Comparison of ENCODE assay signal across 8 mouse cellular contexts in the genomic region with DNA sequence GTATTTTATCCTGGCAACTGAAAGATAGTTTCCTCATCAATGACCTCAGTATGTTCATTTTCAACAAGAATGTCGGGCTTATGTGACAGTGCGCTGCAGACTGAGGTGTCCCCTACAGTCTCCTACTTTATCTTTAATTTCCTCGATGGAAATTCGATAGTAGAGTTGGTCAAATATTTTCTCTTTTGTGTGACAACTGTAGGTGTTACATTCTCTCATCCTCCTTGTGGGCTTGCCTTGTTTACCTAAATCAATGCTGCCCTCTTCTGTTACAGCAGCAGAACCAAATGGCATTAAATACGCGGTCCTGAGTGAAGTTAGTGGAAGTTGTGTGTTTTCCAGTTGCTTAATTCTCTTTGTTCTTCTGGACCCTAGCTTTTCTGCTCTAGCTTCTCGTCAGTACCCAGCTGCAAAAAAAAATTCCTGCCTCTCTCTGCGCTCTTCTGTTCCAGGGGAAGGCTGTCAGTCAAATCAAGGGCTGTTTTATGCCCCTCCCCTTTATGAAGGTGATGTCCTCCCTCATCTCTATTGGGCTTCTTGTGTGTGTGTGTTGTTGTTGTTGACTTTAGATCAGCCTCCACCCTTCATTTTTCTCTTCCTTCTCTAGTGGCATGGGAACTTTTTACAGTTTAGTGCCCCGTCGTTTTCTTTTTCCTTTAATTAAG.
DNase-seq lines count a peak whose midpoint lies in the region; ATAC-seq lines count a peak whose summit lies in the region.

No protein-coding gene starts in this region.

- no peak overlapping the region for H3K27ac ChIP-seq in midbrain, embryonic 11.5 days (ENCODE audit: low read depth, low read length)
- no peak overlapping the region for H3K27ac ChIP-seq in midbrain, embryonic 10.5 days (replicated peaks)
- H3K27ac ChIP-seq in intestine, embryonic 16.5 days (ENCODE audit: low read length), result no peak overlapping the region
- no peak overlapping the region for H3K27ac ChIP-seq in neural tube, embryonic 12.5 days

- no peak overlapping the region for H3K4me2 ChIP-seq in midbrain, embryonic 11.5 days
- H3K4me2 ChIP-seq in intestine, embryonic 16.5 days (ENCODE audit: low read depth, low read length), result no peak overlapping the region
- no peak overlapping the region for H3K4me2 ChIP-seq in neural tube, embryonic 12.5 days (replicated peaks)

- no peaks in the 10 kb centered on the region for H3K9me3 ChIP-seq in midbrain, embryonic 11.5 days (ENCODE audit: control insufficient read depth, low read length)
- H3K9me3 ChIP-seq in midbrain, embryonic 10.5 days (replicated peaks), result no peaks in the 10 kb centered on the region
- H3K9me3 ChIP-seq in intestine, embryonic 16.5 days (ENCODE audit: control insufficient read depth, low read length), result no peaks in the 10 kb centered on the region
- H3K9me3 ChIP-seq in neural tube, embryonic 12.5 days, result no peaks in the 10 kb centered on the region

- H3K27me3 ChIP-seq in midbrain, embryonic 11.5 days (ENCODE audit: control insufficient read depth, insufficient read depth, low read length), result no peaks in the 10 kb centered on the region
- no peaks in the 10 kb centered on the region for H3K27me3 ChIP-seq in midbrain, embryonic 10.5 days (ENCODE audit: low read depth, poor library complexity, severe bottlenecking)
- H3K27me3 ChIP-seq in intestine, embryonic 16.5 days (replicated peaks; ENCODE audit: control insufficient read depth, insufficient read depth, low read length), result no peaks in the 10 kb centered on the region
- H3K27me3 ChIP-seq in neural tube, embryonic 12.5 days (replicated peaks), result no peaks in the 10 kb centered on the region

- H3K4me3 ChIP-seq in midbrain, embryonic 11.5 days (ENCODE audit: low read depth, low read length), result no peak overlapping the region
- no peak overlapping the region for H3K4me3 ChIP-seq in midbrain, embryonic 10.5 days
- no peak overlapping the region for H3K4me3 ChIP-seq in intestine, embryonic 16.5 days (ENCODE audit: low read length)
- no peak overlapping the region for H3K4me3 ChIP-seq in neural tube, embryonic 12.5 days

- H3K36me3 ChIP-seq in midbrain, embryonic 11.5 days (ENCODE audit: control insufficient read depth, insufficient read depth, low read length), result no peaks in the 10 kb centered on the region
- no peaks in the 10 kb centered on the region for H3K36me3 ChIP-seq in midbrain, embryonic 10.5 days
- no peaks in the 10 kb centered on the region for H3K36me3 ChIP-seq in intestine, embryonic 16.5 days (ENCODE audit: control insufficient read depth, insufficient read depth, low read length)
- no peaks in the 10 kb centered on the region for H3K36me3 ChIP-seq in neural tube, embryonic 12.5 days

- WGBS in midbrain, embryonic 11.5 days, result 37% methylated on average over 10 of the region's 10 CpGs
- WGBS in midbrain, embryonic 10.5 days, result 42% methylated on average over 10 of the region's 10 CpGs
- 38% methylated on average over 10 of the region's 10 CpGs for WGBS in intestine, embryonic 16.5 days
- WGBS in neural tube, embryonic 12.5 days, result 50% methylated on average over 10 of the region's 10 CpGs

- H3K4me1 ChIP-seq in midbrain, embryonic 11.5 days (ENCODE audit: control insufficient read depth, insufficient read depth, low read length), result peaks cover 3% of the 10 kb centered on the region; the same call in 1 of the 2 replicates
- H3K4me1 ChIP-seq in midbrain, embryonic 10.5 days, result peaks cover 5% of the 10 kb centered on the region; the same call in 1 of the 2 replicates
- H3K4me1 ChIP-seq in intestine, embryonic 16.5 days (ENCODE audit: control insufficient read depth, insufficient read depth, low read length), result no peaks in the 10 kb centered on the region
- no peaks in the 10 kb centered on the region for H3K4me1 ChIP-seq in neural tube, embryonic 12.5 days

- H3K9ac ChIP-seq in midbrain, embryonic 11.5 days (ENCODE audit: low read length), result no peak overlapping the region
- H3K9ac ChIP-seq in intestine, embryonic 16.5 days (ENCODE audit: low read depth, low read length), result no peak overlapping the region
- no peak overlapping the region for H3K9ac ChIP-seq in neural tube, embryonic 12.5 days

- ATAC-seq in midbrain, embryonic 11.5 days (ENCODE audit: low FRiP score), result peak; percentile 41
- 0 out of 2 replicates have a peak, but pooled peaks have one; percentile 38 for ATAC-seq in intestine, embryonic 16.5 days
- ATAC-seq in neural tube, embryonic 12.5 days (ENCODE audit: low FRiP score, low read depth), result peak; percentile 41

- DNase-seq in cerebellum, postnatal 10 days, result peak; percentile 42 to 59
- no peak for DNase-seq in cerebellum, adult 18-20 months
- peak; percentile 87 for DNase-seq in midbrain, embryonic 11.5 days (ENCODE audit: low spot score, missing footprints)
- no peak for DNase-seq in midbrain, embryonic 10.5 days (ENCODE audit: low spot score)
- no peak for DNase-seq in natural killer cell, adult 2 months (ENCODE audit: low spot score in 2 of 2)
- DNase-seq in adrenal gland, adult 18-20 months (ENCODE audit: low spot score in 2 of 2), result no peak

Comparison
In these comparisons a context has a peak if more than half of its experiments do, and no peak if none do; other contexts are left out.
1. DNase-seq: peak in cerebellum, postnatal 10 days (2 of 2) and midbrain, embryonic 11.5 days (single experiment); none in cerebellum, adult 18-20 months (0 of 2), midbrain, embryonic 10.5 days (single experiment), natural killer cell, adult 2 months (0 of 2) and adrenal gland, adult 18-20 months (0 of 2).
2. Peak in every context shown above with its lines, with median percentiles within 50 percentile points of each other: ATAC-seq.